ENCODE assay signal across 11 mouse cellular contexts in genomic region chr13:30972102-30972501, GRCm38 (mm10). TPM values are rescaled to one million over a fixed set of nuclear protein-coding genes. Genes with fewer than 3 reads are reported as not detected.
A peak's percentile ranks its signal among the peaks of the same experiment; 100 is the strongest.
DNase-seq lines count a peak whose midpoint lies in the region; ATAC-seq lines count a peak whose summit lies in the region.
"Had no signal": no experiment of that assay in that cellular context is flagged by ENCODE, and none has a peak within 500 bp of the region (broad histone marks: within the 10 kb centered on the region; RNA-seq: fewer than 3 reads in every experiment).

No protein-coding gene starts in this region.

- H3K27me3 ChIP-seq in heart, embryonic 12.5 days (replicated peaks) = no peaks in the 10 kb centered on the region
- H3K27me3 ChIP-seq in liver, embryonic 12.5 days (replicated peaks) = no peaks in the 10 kb centered on the region
- H3K27me3 ChIP-seq in midbrain, embryonic 11.5 days (ENCODE audit: control insufficient read depth, insufficient read depth, low read length) = no peaks in the 10 kb centered on the region

- no peak for ATAC-seq in heart, embryonic 12.5 days (ENCODE audit: insufficient number of reproducible peaks, low FRiP score)
- ATAC-seq in liver, embryonic 12.5 days = no peak
- ATAC-seq in midbrain, embryonic 11.5 days (ENCODE audit: low FRiP score) = no peak

- DNase-seq in heart, postnatal 4 days = no peak
- DNase-seq in NIH3T3 (ENCODE audit: low read depth) = peak; percentile 68
- peak; percentile 52 to 63 for DNase-seq in spleen, postnatal 36 days (ENCODE audit: low spot score in 2 of 2)
- DNase-seq in layer of hippocampus, adult 18-20 months (ENCODE audit: low spot score in 2 of 2) = no peak
- no peak for DNase-seq in cerebellum, adult 9-10 months
- no peak for DNase-seq in midbrain, embryonic 11.5 days (ENCODE audit: low spot score, missing footprints)
- DNase-seq: right cerebral cortex, adult 18-20 months had no signal

- H3K4me2 ChIP-seq in heart, embryonic 12.5 days = 0 out of 2 replicates have a peak overlapping the region, but pooled peaks have one; percentile 7
- peak overlapping the region; percentile 46 for H3K4me2 ChIP-seq in liver, embryonic 12.5 days
- no peak overlapping the region for H3K4me2 ChIP-seq in midbrain, embryonic 11.5 days

- H3K9me3 ChIP-seq in heart, embryonic 12.5 days (replicated peaks) = no peaks in the 10 kb centered on the region
- no peaks in the 10 kb centered on the region for H3K9me3 ChIP-seq in liver, embryonic 12.5 days (replicated peaks)
- no peaks in the 10 kb centered on the region for H3K9me3 ChIP-seq in midbrain, embryonic 11.5 days (ENCODE audit: control insufficient read depth, low read length)
- H3K9me3 ChIP-seq: forebrain, embryonic 10.5 days had no signal

- peaks cover 27% of the 10 kb centered on the region for H3K4me1 ChIP-seq in heart, embryonic 12.5 days (replicated peaks)
- peaks cover 50% of the 10 kb centered on the region for H3K4me1 ChIP-seq in liver, embryonic 12.5 days
- H3K4me1 ChIP-seq in midbrain, embryonic 11.5 days (ENCODE audit: control insufficient read depth, insufficient read depth, low read length) = peaks cover 3% of the 10 kb centered on the region; the same call in 1 of the 2 replicates

- H3K9ac ChIP-seq in heart, embryonic 12.5 days = no peak overlapping the region
- H3K9ac ChIP-seq in liver, embryonic 12.5 days = no peak overlapping the region
- H3K9ac ChIP-seq in midbrain, embryonic 11.5 days (ENCODE audit: low read length) = no peak overlapping the region

- WGBS in heart, embryonic 12.5 days = 82% methylated on average over 2 of the region's 2 CpGs
- WGBS in liver, embryonic 12.5 days (ENCODE audit: insufficient replicate concordance) = 56% methylated on average over 2 of the region's 2 CpGs
- WGBS in midbrain, embryonic 11.5 days = 97% methylated on average over 2 of the region's 2 CpGs

- H3K27ac ChIP-seq in heart, embryonic 12.5 days (ENCODE audit: poor library complexity, severe bottlenecking) = no peak overlapping the region
- peak overlapping the region; percentile 48; the same call in 1 of the 2 replicates for H3K27ac ChIP-seq in liver, embryonic 12.5 days
- no peak overlapping the region for H3K27ac ChIP-seq in midbrain, embryonic 11.5 days (ENCODE audit: low read depth, low read length)
- H3K27ac ChIP-seq: forebrain, embryonic 10.5 days had no signal

- H3K4me3 ChIP-seq in heart, embryonic 12.5 days = no peak overlapping the region
- H3K4me3 ChIP-seq in liver, embryonic 12.5 days = no peak overlapping the region
- H3K4me3 ChIP-seq in midbrain, embryonic 11.5 days (ENCODE audit: low read depth, low read length) = no peak overlapping the region

- H3K36me3 ChIP-seq in heart, embryonic 12.5 days = no peaks in the 10 kb centered on the region
- H3K36me3 ChIP-seq in liver, embryonic 12.5 days = no peaks in the 10 kb centered on the region
- H3K36me3 ChIP-seq in midbrain, embryonic 11.5 days (ENCODE audit: control insufficient read depth, insufficient read depth, low read length) = no peaks in the 10 kb centered on the region
- H3K36me3 ChIP-seq: forebrain, embryonic 10.5 days had no signal

RNA-seq across cellular contexts. Expression of gene Exoc2, which starts 1.8 kb away (rescaled TPM):
- 26.8 and 28.2 TPM in 2 replicates for polyA plus RNA-seq in heart, embryonic 12.5 days (2016; fragmentation: Nextera tagmentation; extraction: Ambion mirVana)
- 10 to 100 TPM; 22.9 to 23.0 TPM for total RNA-seq in heart, postnatal 4 days (2021)
- 20.7 and 21.4 TPM in 2 replicates for polyA plus RNA-seq in liver, embryonic 12.5 days (2016; fragmentation: Nextera tagmentation; extraction: Ambion mirVana)
- total RNA-seq in layer of hippocampus, adult 18-20 months (2021) = 10 to 100 TPM; 34.7 to 37.3 TPM
- polyA plus RNA-seq in midbrain, embryonic 11.5 days (2014; fragmentation: Nextera tagmentation; extraction: Ambion mirVana) = 41.3 and 49.9 TPM in 2 replicates

RNA-seq across cellular contexts. Expression of gene Gm5447, which starts 1.9 kb away (rescaled TPM):
- not detected in 2 replicates for polyA plus RNA-seq in heart, embryonic 12.5 days (2016; fragmentation: Nextera tagmentation; extraction: Ambion mirVana)
- not detected for total RNA-seq in heart, postnatal 4 days (2021)
- not detected in 2 replicates for polyA plus RNA-seq in liver, embryonic 12.5 days (2016; fragmentation: Nextera tagmentation; extraction: Ambion mirVana)
- not detected for total RNA-seq in layer of hippocampus, adult 18-20 months (2021)
- polyA plus RNA-seq in midbrain, embryonic 11.5 days (2014; fragmentation: Nextera tagmentation; extraction: Ambion mirVana) = not detected in 2 replicates
- polyA plus RNA-seq: large intestine, adult 2 months had no signal

RNA-seq across cellular contexts. Expression of gene Hus1b, which starts 24.5 kb away (rescaled TPM):
- not detected in 2 replicates for polyA plus RNA-seq in heart, embryonic 12.5 days (2016; fragmentation: Nextera tagmentation; extraction: Ambion mirVana)
- under 1 TPM; 0.23 to 0.45 TPM for total RNA-seq in heart, postnatal 4 days (2021)
- polyA plus RNA-seq in liver, embryonic 12.5 days (2016; fragmentation: Nextera tagmentation; extraction: Ambion mirVana) = 0.10 TPM in 1 of 2 replicates, not detected in the other
- total RNA-seq in layer of hippocampus, adult 18-20 months (2021) = under 1 TPM; 0.35 to 0.56 TPM
- polyA plus RNA-seq in midbrain, embryonic 11.5 days (2014; fragmentation: Nextera tagmentation; extraction: Ambion mirVana) = 0.14 TPM in 1 of 2 replicates, not detected in the other
- polyA plus RNA-seq: forebrain, embryonic 10.5 days had no signal

Comparison
In these comparisons a context has a peak if more than half of its experiments do, and no peak if none do; other contexts are left out.
1. DNase-seq: peak in NIH3T3 (single experiment) and spleen, postnatal 36 days (2 of 2); none in heart, postnatal 4 days (single experiment), layer of hippocampus, adult 18-20 months (0 of 2), cerebellum, adult 9-10 months (single experiment) and midbrain, embryonic 11.5 days (single experiment).